ENCODE assay signal across 12 mouse cellular contexts in the genomic region with DNA sequence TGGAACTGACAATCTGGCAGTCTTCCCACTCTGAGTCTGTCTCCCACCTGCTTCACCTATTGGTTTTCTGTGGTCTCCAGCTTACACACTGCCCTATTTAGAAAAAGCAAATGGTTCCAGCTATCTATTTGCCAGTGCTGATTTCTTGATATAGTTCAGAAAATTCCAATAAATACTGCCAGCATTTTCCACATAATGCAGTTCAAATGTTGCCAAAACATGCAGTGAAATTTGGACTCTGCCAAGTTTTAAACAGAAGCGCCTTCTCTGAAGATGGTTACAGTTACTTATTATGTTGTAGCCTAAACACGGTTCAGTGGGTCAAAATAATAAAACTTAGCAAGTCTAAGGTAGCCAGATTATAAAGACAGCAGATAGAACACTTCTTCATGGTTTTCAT.
"Had no signal": no experiment of that assay in that cellular context is flagged by ENCODE, and none has a peak within 500 bp of the region (broad histone marks: within the 10 kb centered on the region; RNA-seq: fewer than 3 reads in every experiment).

No protein-coding gene starts in this region.

- DNase-seq: kidney, postnatal 14 days; liver; lung, adult 2 months; lung, postnatal 36 days; thymus, adult 2 months; thymus, postnatal 25 days had no signal

- H3K36me3 ChIP-seq: liver, embryonic 15.5 days; midbrain, embryonic 13.5 days; neural tube, embryonic 12.5 days; stomach, embryonic 15.5 days had no signal

- H3K9ac ChIP-seq: liver, embryonic 15.5 days; midbrain, embryonic 13.5 days; neural tube, embryonic 12.5 days; stomach, embryonic 15.5 days had no signal

- H3K4me2 ChIP-seq: liver, embryonic 15.5 days; midbrain, embryonic 13.5 days; neural tube, embryonic 12.5 days; stomach, embryonic 15.5 days had no signal

- H3K27ac ChIP-seq: left cerebral cortex, adult 2 months; liver, embryonic 15.5 days; midbrain, embryonic 13.5 days; neural tube, embryonic 12.5 days; stomach, embryonic 15.5 days had no signal

- ATAC-seq: lung, postnatal 0 days; midbrain, embryonic 13.5 days had no signal

- H3K9me3 ChIP-seq: liver, embryonic 15.5 days; midbrain, embryonic 13.5 days; neural tube, embryonic 12.5 days; stomach, embryonic 15.5 days had no signal

- H3K4me1 ChIP-seq: liver, embryonic 15.5 days; midbrain, embryonic 13.5 days; neural tube, embryonic 12.5 days; stomach, embryonic 15.5 days had no signal

- H3K27me3 ChIP-seq: liver, embryonic 15.5 days; midbrain, embryonic 13.5 days; neural tube, embryonic 12.5 days; stomach, embryonic 15.5 days had no signal

- H3K4me3 ChIP-seq: left cerebral cortex, adult 2 months; liver, embryonic 15.5 days; midbrain, embryonic 13.5 days; neural tube, embryonic 12.5 days; stomach, embryonic 15.5 days had no signal
